Mouse (Mus musculus) hindbrain, embryonic 12.5 days (tissue): ENCODE measurements around the gene Gadl1. TPM values are rescaled to one million over a fixed set of nuclear protein-coding genes. Genes with fewer than 3 reads are reported as not detected.
A peak's percentile ranks its signal among the peaks of the same experiment; 100 is the strongest.

Source experiments
- ATAC-seq: fragments of 200-750 bp; cut with Nextera tagmentation; 2 replicates; pipeline ENCODE4 v1.8.0; 2017; ENCODE audit warnings: moderate TSS enrichment; ENCODE audit not compliant: low FRiP score
- H3K27ac ChIP-seq: fragments of 300-500 bp; sonication (generic); 2 replicates; pipeline ENCODE4 v1.5.1; 2016; ENCODE audit warnings: mild to moderate bottlenecking
- H3K27me3 ChIP-seq: fragments of 300-500 bp; sonication (generic); 2 replicates; pipeline ENCODE4 v1.6.1; 2016; ENCODE audit warnings: mild to moderate bottlenecking
- H3K36me3 ChIP-seq: fragments of 300-500 bp; sonication (generic); 2 replicates; pipeline ENCODE4 v1.6.1; 2016; ENCODE audit warnings: mild to moderate bottlenecking
- H3K4me1 ChIP-seq: fragments of 300-500 bp; sonication (generic); 2 replicates; pipeline ENCODE4 v1.6.1; 2016
- H3K4me2 ChIP-seq: fragments of 300-500 bp; sonication (generic); replicated peaks from 2 replicates; pipeline ENCODE4 v1.6.1; 2016; ENCODE audit warnings: mild to moderate bottlenecking
- H3K4me3 ChIP-seq: fragments of 300-500 bp; sonication (generic); 2 replicates; pipeline ENCODE4 v1.5.1; 2016; ENCODE audit warnings: mild to moderate bottlenecking
- H3K9ac ChIP-seq: fragments of 300-500 bp; sonication (generic); 2 replicates; pipeline ENCODE4 v1.6.1; 2016; ENCODE audit warnings: mild to moderate bottlenecking, moderate library complexity
- H3K9me3 ChIP-seq: fragments of 300-500 bp; sonication (generic); replicated peaks from 2 replicates; pipeline ENCODE4 v1.6.1; 2016; ENCODE audit warnings: mild to moderate bottlenecking
- WGBS: fragments of 180-500 bp; shearing (Covaris S2); methylation state at CpG from one replicate; pipeline ENCODE4 v1.1.7; 2016; 5-methylcytosine and 5-hydroxymethylcytosine counted together
- polyA plus RNA-seq: library from polyadenylated mRNA; unstranded; fragments of >200 nt; fragmentation: Nextera tagmentation; extraction: Ambion mirVana; gene quantifications from 2 replicates; pipeline ENCODE4 v1.2.1, GENCODE M21; 2016

Gene Gadl1
- polyA plus RNA-seq, result 0.43 and 0.59 TPM in 2 replicates

- Histone ChIP-seq H3K9me3 (no peaks in the 10 kb centered on the region), H3K27me3 (no peaks in the 10 kb centered on the region; the same call in 1 of the 2 replicates), H3K36me3 (no peaks in the 10 kb centered on the region), H3K4me1 (peaks cover 6% of the 10 kb centered on the region), H3K4me3 (no peak within 1 kb of the TSS), H3K27ac (no peak within 1 kb of the TSS), H3K4me2 (peak within 1 kb of the TSS; percentile 19; the same call in 1 of the 2 replicates), H3K9ac (no peak within 1 kb of the TSS)
- no peak for ATAC-seq
- WGBS, result 73% methylated on average over 9 of the region's 9 CpGs
Observed at GRCm38 (mm10) chr9:115909155-115909554, at the start of gene Gadl1. TSS of gene Gadl1 (plus strand) at chr9:115909455.

- no peak for ATAC-seq
- no peak overlapping the region for H3K4me2 ChIP-seq
- WGBS, result 79% methylated on average over 5 of the region's 5 CpGs
Observed at GRCm38 (mm10) chr9:115862802-115863201, 46.5 kb upstream of the Gadl1 start.

GRCm38 (mm10) chr9:115863326-115863725 lies 45.9 kb upstream of the Gadl1 start:
- Histone ChIP-seq H3K9ac (no peak overlapping the region), H3K36me3 (no peaks in the 10 kb centered on the region), H3K9me3 (no peaks in the 10 kb centered on the region), H3K4me1 (no peaks in the 10 kb centered on the region), H3K4me3 (no peak overlapping the region), H3K4me2 (no peak overlapping the region), H3K27me3 (no peaks in the 10 kb centered on the region), H3K27ac (no peak overlapping the region)
- ATAC-seq, result no peak
- 74% methylated on average over 6 of the region's 6 CpGs for WGBS

More at GRCm38 (mm10) chr9:115862802-115863201, 46.5 kb upstream of the Gadl1 start:
- Histone ChIP-seq H3K27ac (no peak overlapping the region), H3K27me3 (no peaks in the 10 kb centered on the region), H3K36me3 (no peaks in the 10 kb centered on the region), H3K4me3 (no peak overlapping the region), H3K9ac (no peak overlapping the region), H3K4me1 (no peaks in the 10 kb centered on the region), H3K9me3 (no peaks in the 10 kb centered on the region)

- no peaks in the 10 kb centered on the region for H3K27me3 ChIP-seq
- H3K36me3 ChIP-seq, result no peaks in the 10 kb centered on the region
- H3K4me3 ChIP-seq, result no peak overlapping the region
- 80% methylated on average over 2 of the region's 2 CpGs for WGBS
- H3K27ac ChIP-seq, result no peak overlapping the region
- H3K9ac ChIP-seq, result no peak overlapping the region
- no peaks in the 10 kb centered on the region for H3K4me1 ChIP-seq
- H3K4me2 ChIP-seq, result no peak overlapping the region
- H3K9me3 ChIP-seq, result no peaks in the 10 kb centered on the region
- ATAC-seq, result no peak
Observed at GRCm38 (mm10) chr9:115867277-115867676, 42.0 kb upstream of the Gadl1 start.

- Histone ChIP-seq H3K27ac (no peak overlapping the region), H3K9me3 (peaks cover 5% of the 10 kb centered on the region; the same call in 1 of the 2 replicates), H3K4me2 (no peak overlapping the region), H3K36me3 (no peaks in the 10 kb centered on the region), H3K27me3 (no peaks in the 10 kb centered on the region), H3K9ac (no peak overlapping the region), H3K4me3 (no peak overlapping the region), H3K4me1 (no peaks in the 10 kb centered on the region)
- ATAC-seq, result no peak
- WGBS, result 89% methylated on average over 13 of the region's 13 CpGs
Observed at GRCm38 (mm10) chr9:115870168-115870567, 39.1 kb upstream of the Gadl1 start.

- Histone ChIP-seq H3K9me3 (peaks cover 5% of the 10 kb centered on the region; the same call in 1 of the 2 replicates), H3K4me2 (no peak overlapping the region), H3K4me3 (no peak overlapping the region), H3K4me1 (no peaks in the 10 kb centered on the region), H3K9ac (no peak overlapping the region), H3K27ac (no peak overlapping the region), H3K27me3 (no peaks in the 10 kb centered on the region), H3K36me3 (no peaks in the 10 kb centered on the region)
- WGBS, result 92% methylated on average over 5 of the region's 5 CpGs
- ATAC-seq, result no peak
Observed at GRCm38 (mm10) chr9:115870640-115871039, 38.6 kb upstream of the Gadl1 start.

GRCm38 (mm10) chr9:115880500-115880899 lies 28.8 kb upstream of the Gadl1 start:
- Histone ChIP-seq H3K4me1 (no peaks in the 10 kb centered on the region), H3K27me3 (no peaks in the 10 kb centered on the region), H3K4me3 (no peak overlapping the region), H3K9ac (no peak overlapping the region), H3K9me3 (no peaks in the 10 kb centered on the region), H3K36me3 (no peaks in the 10 kb centered on the region), H3K27ac (no peak overlapping the region), H3K4me2 (no peak overlapping the region)
- ATAC-seq, result no peak
- 93% methylated on average over 6 of the region's 6 CpGs for WGBS

- Histone ChIP-seq H3K9me3 (no peaks in the 10 kb centered on the region), H3K36me3 (no peaks in the 10 kb centered on the region), H3K27me3 (no peaks in the 10 kb centered on the region), H3K27ac (no peak overlapping the region), H3K4me3 (no peak overlapping the region), H3K4me1 (no peaks in the 10 kb centered on the region), H3K9ac (no peak overlapping the region), H3K4me2 (no peak overlapping the region)
- WGBS, result 85% methylated on average over 3 of the region's 3 CpGs
- no peak for ATAC-seq
Observed at GRCm38 (mm10) chr9:115881137-115881536, 28.1 kb upstream of the Gadl1 start.

GRCm38 (mm10) chr9:115882627-115883200 lies 26.5 kb upstream of the Gadl1 start:
- H3K9ac ChIP-seq, result no peak overlapping the region
- no peak overlapping the region for H3K4me2 ChIP-seq
- no peaks in the 10 kb centered on the region for H3K4me1 ChIP-seq
- H3K9me3 ChIP-seq, result no peaks in the 10 kb centered on the region
- ATAC-seq, result no peak
- no peak overlapping the region for H3K27ac ChIP-seq
- WGBS, result 75% methylated on average over 5 of the region's 5 CpGs
- no peak overlapping the region for H3K4me3 ChIP-seq
- no peaks in the 10 kb centered on the region for H3K27me3 ChIP-seq
- H3K36me3 ChIP-seq, result no peaks in the 10 kb centered on the region

GRCm38 (mm10) chr9:115883413-115883812 lies 25.8 kb upstream of the Gadl1 start:
- Histone ChIP-seq H3K36me3 (no peaks in the 10 kb centered on the region), H3K4me3 (no peak overlapping the region), H3K9me3 (no peaks in the 10 kb centered on the region), H3K27me3 (no peaks in the 10 kb centered on the region), H3K9ac (no peak overlapping the region), H3K4me1 (no peaks in the 10 kb centered on the region), H3K27ac (no peak overlapping the region), H3K4me2 (no peak overlapping the region)
- 92% methylated on average over 5 of the region's 5 CpGs for WGBS
- ATAC-seq, result no peak

GRCm38 (mm10) chr9:115887571-115887970 lies 21.7 kb upstream of the Gadl1 start:
- ATAC-seq, result no peak
- no peaks in the 10 kb centered on the region for H3K27me3 ChIP-seq
- H3K9me3 ChIP-seq, result no peaks in the 10 kb centered on the region
- no peak overlapping the region for H3K4me2 ChIP-seq
- 89% methylated on average over 5 of the region's 5 CpGs for WGBS
- no peaks in the 10 kb centered on the region for H3K4me1 ChIP-seq
- H3K9ac ChIP-seq, result no peak overlapping the region
- H3K36me3 ChIP-seq, result no peaks in the 10 kb centered on the region
- no peak overlapping the region for H3K4me3 ChIP-seq
- no peak overlapping the region for H3K27ac ChIP-seq

GRCm38 (mm10) chr9:115893131-115893530 lies 16.1 kb upstream of the Gadl1 start:
- Histone ChIP-seq H3K9me3 (no peaks in the 10 kb centered on the region), H3K4me3 (no peak overlapping the region), H3K27ac (no peak overlapping the region), H3K27me3 (no peaks in the 10 kb centered on the region), H3K4me2 (no peak overlapping the region), H3K4me1 (no peaks in the 10 kb centered on the region), H3K36me3 (no peaks in the 10 kb centered on the region), H3K9ac (no peak overlapping the region)
- no peak for ATAC-seq
- WGBS, result 76% methylated on average over 4 of the region's 4 CpGs

GRCm38 (mm10) chr9:115893947-115894346 lies 15.3 kb upstream of the Gadl1 start:
- Histone ChIP-seq H3K27me3 (no peaks in the 10 kb centered on the region), H3K4me1 (no peaks in the 10 kb centered on the region), H3K9ac (no peak overlapping the region), H3K9me3 (no peaks in the 10 kb centered on the region), H3K36me3 (no peaks in the 10 kb centered on the region), H3K4me2 (no peak overlapping the region), H3K4me3 (no peak overlapping the region), H3K27ac (no peak overlapping the region)
- 98% methylated on average over 10 of the region's 10 CpGs for WGBS
- ATAC-seq, result no peak
